8 mouse cellular contexts compared by ENCODE assay signal in the genomic region with DNA sequence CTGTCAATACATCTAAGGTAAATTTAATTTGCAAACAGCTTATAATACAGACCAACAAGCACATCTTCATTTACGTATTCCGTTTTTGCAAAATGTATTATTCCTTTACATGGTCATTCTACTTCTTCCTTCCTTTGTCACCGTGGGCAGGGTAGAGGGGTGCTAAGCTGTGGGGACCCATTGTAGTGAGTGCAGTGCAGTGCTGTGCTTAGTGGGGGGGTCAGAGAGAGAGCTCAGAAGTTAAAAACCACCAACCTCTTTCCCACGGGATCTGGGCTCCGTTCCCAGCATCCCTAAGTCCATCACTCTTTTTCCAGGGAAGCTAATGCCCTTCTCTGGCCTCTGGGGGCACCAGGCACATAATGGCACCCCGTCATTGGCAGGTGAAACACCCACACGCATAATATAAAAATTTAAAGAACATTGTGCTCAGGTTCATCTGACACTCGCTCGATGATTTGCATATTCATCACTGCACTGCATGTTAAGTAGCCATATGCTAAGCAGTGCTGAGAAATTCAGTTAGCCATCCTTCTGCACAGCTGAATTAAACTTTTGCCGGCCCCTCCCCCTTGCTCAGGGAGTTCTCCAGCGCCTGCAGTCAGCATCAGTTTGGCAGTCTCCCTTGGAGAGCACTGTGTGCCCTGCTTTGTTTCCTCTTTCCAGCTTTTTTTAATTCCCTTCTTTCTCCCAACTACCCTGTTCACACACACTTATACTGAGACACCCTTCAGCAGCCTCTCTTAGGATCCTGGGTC. TPM values are rescaled to one million over a fixed set of nuclear protein-coding genes. Genes with fewer than 3 reads are reported as not detected.
DNase-seq lines count a peak whose midpoint lies in the region; ATAC-seq and TF ChIP-seq lines count a peak whose summit lies in the region.
"Had no signal": no experiment of that assay in that cellular context is flagged by ENCODE, and none has a peak within 500 bp of the region (broad histone marks: within the 10 kb centered on the region; RNA-seq: fewer than 3 reads in every experiment).

No protein-coding gene starts in this region.

- H3K27me3 ChIP-seq in lung, embryonic 14.5 days (ENCODE audit: insufficient read depth, low read length): no peaks in the 10 kb centered on the region
- no peaks in the 10 kb centered on the region for H3K27me3 ChIP-seq in lung, postnatal 0 days (replicated peaks; ENCODE audit: insufficient read depth, low read length)
- no peaks in the 10 kb centered on the region for H3K27me3 ChIP-seq in limb, embryonic 10.5 days (ENCODE audit: low read depth, poor library complexity, severe bottlenecking)

- H3K36me3 ChIP-seq in lung, embryonic 14.5 days (ENCODE audit: insufficient read depth): no peaks in the 10 kb centered on the region
- no peaks in the 10 kb centered on the region for H3K36me3 ChIP-seq in lung, postnatal 0 days (ENCODE audit: insufficient read depth, low read length)
- no peaks in the 10 kb centered on the region for H3K36me3 ChIP-seq in limb, embryonic 10.5 days

- peak; percentile 66; the same call in 1 of the 2 replicates for ATAC-seq in lung, embryonic 14.5 days (ENCODE audit: insufficient read depth)
- ATAC-seq in lung, postnatal 0 days: no peak

- no peak overlapping the region for H3K4me2 ChIP-seq in lung, embryonic 14.5 days
- H3K4me2 ChIP-seq in lung, postnatal 0 days (replicated peaks; ENCODE audit: low read depth, low read length): no peak overlapping the region

- no peak overlapping the region for H3K4me3 ChIP-seq in lung, embryonic 14.5 days (ENCODE audit: low read depth, low read length)
- no peak overlapping the region for H3K4me3 ChIP-seq in lung, postnatal 0 days (ENCODE audit: low read depth, low read length)
- H3K4me3 ChIP-seq in limb, embryonic 10.5 days: 0 out of 2 replicates have a peak overlapping the region, but pooled peaks have one; percentile 8

- intact Hi-C loops in heart, postnatal 36 days (cut with DNase I): no loop called here

- H3K9me3 ChIP-seq in lung, embryonic 14.5 days (ENCODE audit: low read depth, low read length): no peaks in the 10 kb centered on the region
- H3K9me3 ChIP-seq in lung, postnatal 0 days (ENCODE audit: low read length): no peaks in the 10 kb centered on the region
- no peaks in the 10 kb centered on the region for H3K9me3 ChIP-seq in limb, embryonic 10.5 days (replicated peaks)

- H3K27ac ChIP-seq in lung, embryonic 14.5 days (ENCODE audit: low read depth): no peak overlapping the region
- H3K27ac ChIP-seq in lung, postnatal 0 days (ENCODE audit: low read length): no peak overlapping the region
- peak overlapping the region; percentile 61 for H3K27ac ChIP-seq in limb, embryonic 10.5 days

- peak; percentile 53 for DNase-seq in lung, embryonic 14.5 days
- no peak for DNase-seq in lung, postnatal 0 days (ENCODE audit: low spot score)
- DNase-seq in frontal cortex, adult 2 months (ENCODE audit: extremely low spot score in 1 of 2, low spot score in 1 of 2): peak; percentile 74 to 87
- no peak for DNase-seq in limb, embryonic 10.5 days (ENCODE audit: low spot score)
- peak; percentile 81 for DNase-seq in telencephalon, adult 2 months (ENCODE audit: low read depth, low spot score)
- DNase-seq in spleen, adult 12 weeks (ENCODE audit: low spot score): no peak
- DNase-seq in heart, postnatal 36 days: no peak

- peaks cover 9% of the 10 kb centered on the region; the same call in 1 of the 2 replicates for H3K4me1 ChIP-seq in lung, embryonic 14.5 days (ENCODE audit: insufficient read depth)
- H3K4me1 ChIP-seq in lung, postnatal 0 days (ENCODE audit: insufficient read depth, low read depth, low read length): no peaks in the 10 kb centered on the region
- peaks cover 56% of the 10 kb centered on the region for H3K4me1 ChIP-seq in limb, embryonic 10.5 days

- no peak for TF ChIP-seq CTCF in lung, embryonic 14.5 days (IDR thresholded peaks at IDR 0.05; ENCODE audit: low read depth)
- TF ChIP-seq CTCF in lung, postnatal 0 days (IDR thresholded peaks at IDR 0.05): no peak

- no peak overlapping the region for H3K9ac ChIP-seq in lung, embryonic 14.5 days
- H3K9ac ChIP-seq in lung, postnatal 0 days (replicated peaks; ENCODE audit: low read depth): no peak overlapping the region

- 28% methylated on average over 11 of the region's 11 CpGs for WGBS in lung, embryonic 14.5 days
- 36% methylated on average over 11 of the region's 11 CpGs for WGBS in lung, postnatal 0 days
- 36% methylated on average over 11 of the region's 11 CpGs for WGBS in limb, embryonic 10.5 days

- no peak for TF ChIP-seq EP300 in lung, postnatal 0 days (IDR thresholded peaks at IDR 0.05)

RNA-seq across cellular contexts. Expression of a gene that starts 48.2 kb away (rescaled TPM):
- not detected in 2 replicates for polyA plus RNA-seq in lung, embryonic 14.5 days (2014; fragmentation: Nextera tagmentation; extraction: Ambion mirVana)
- not detected in 2 replicates for polyA plus RNA-seq in lung, postnatal 0 days (2015; fragmentation: Nextera tagmentation; extraction: Ambion mirVana)
- polyA plus RNA-seq in frontal cortex, adult 2 months (2012; rRNA removed): not detected in 2 replicates
- not detected in 2 replicates for polyA plus RNA-seq in limb, embryonic 10.5 days (2016; fragmentation: Nextera tagmentation; extraction: Ambion mirVana)
- not detected for total RNA-seq in heart, postnatal 36 days (2021)
- total RNA-seq: hematopoietic stem cell, adult 5-6 weeks had no signal

Comparison
In these comparisons a context has a peak if more than half of its experiments do, and no peak if none do; other contexts are left out.
1. DNase-seq: peak in lung, embryonic 14.5 days (single experiment), frontal cortex, adult 2 months (2 of 2) and telencephalon, adult 2 months (single experiment); none in lung, postnatal 0 days (single experiment), limb, embryonic 10.5 days (single experiment), spleen, adult 12 weeks (single experiment) and heart, postnatal 36 days (0 of 2).